Mouse (Mus musculus) thymus, postnatal 0 days (tissue): ENCODE results near the gene Mid2. TPM values are rescaled to one million over a fixed set of nuclear protein-coding genes. Genes with fewer than 3 reads are reported as not detected.
"Not testable (repeated sequence)": the region's sequence is repeated elsewhere in the genome, so short reads cannot be mapped to it uniquely, and the experiment has no call there.

Experiments
- DNase-seq: peaks from one replicate; pipeline ENCODE4 v3.0.0-alpha.2; 2015; ENCODE audit warnings: low spot score
- polyA plus RNA-seq: library from polyadenylated mRNA; unstranded; fragments of >200 nt; fragmentation: Nextera tagmentation; extraction: Ambion mirVana; gene quantifications from 2 replicates; pipeline ENCODE4 v1.2.1, GENCODE M21; 2015

Gene Mid2
- 1.7 and 2.0 TPM in 2 replicates for polyA plus RNA-seq

- no peak for DNase-seq
These were observed at the start of gene Mid2 for GRCm38 (mm10) chrX:140664479-140665241. Gene Mid2 (plus strand): TSS chrX:140664599.

- DNase-seq: no peak
These were observed 39.4 kb upstream of the Mid2 start for GRCm38 (mm10) chrX:140624875-140625594.

- DNase-seq: no peak
These were observed 26.4 kb upstream of the Mid2 start for GRCm38 (mm10) chrX:140638028-140638427.

GRCm38 (mm10) chrX:140639592-140639991 lies 24.8 kb upstream of the Mid2 start:
- DNase-seq: no peak

- no peak for DNase-seq
These were observed 3.7 kb upstream of the Mid2 start for GRCm38 (mm10) chrX:140660731-140661130.

GRCm38 (mm10) chrX:140663516-140663915 lies 883 bp upstream of the Mid2 start:
- DNase-seq: no peak

GRCm38 (mm10) chrX:140665242-140665810 lies 927 bp downstream of the Mid2 start:
- no peak for DNase-seq

- no peak for DNase-seq
These were observed 11.0 kb downstream of the Mid2 start for GRCm38 (mm10) chrX:140675444-140675843.

- DNase-seq: no peak
These were observed 23.9 kb downstream of the Mid2 start for GRCm38 (mm10) chrX:140688335-140688734.

- DNase-seq: not testable (repeated sequence)
These were observed 33.6 kb downstream of the Mid2 start for GRCm38 (mm10) chrX:140697872-140698463.

- no peak for DNase-seq
These were observed 38.8 kb downstream of the Mid2 start for GRCm38 (mm10) chrX:140703224-140703623.

GRCm38 (mm10) chrX:140706077-140706476 lies 41.7 kb downstream of the Mid2 start:
- no peak for DNase-seq

GRCm38 (mm10) chrX:140722400-140722799 lies 58.0 kb downstream of the Mid2 start:
- peak; percentile 42 for DNase-seq

- DNase-seq: no peak
These were observed 74.6 kb downstream of the Mid2 start for GRCm38 (mm10) chrX:140738986-140739385.

- DNase-seq: no peak
These were observed 78.8 kb downstream of the Mid2 start for GRCm38 (mm10) chrX:140743213-140743612.

GRCm38 (mm10) chrX:140769794-140770193 lies 105.4 kb downstream of the Mid2 start:
- DNase-seq: no peak

- no peak for DNase-seq
These were observed 140.9 kb downstream of the Mid2 start for GRCm38 (mm10) chrX:140805340-140805739.

GRCm38 (mm10) chrX:140813312-140814006 lies 149.1 kb downstream of the Mid2 start, which contains the start of gene Tex13b:
Gene Tex13b (minus strand): TSS chrX:140813433.
- no peak for DNase-seq
